Mouse (Mus musculus): ENCODE data around the gene Tmcc1. TPM values are rescaled to one million over a fixed set of nuclear protein-coding genes. Genes with fewer than 3 reads are reported as not detected.

Tmcc1 gene
- total and polyA plus RNA-seq, 2 experiments from 2014 or later, result 14.0 to 33.9 TPM

GRCm38 (mm10) chr6:116047896-116048295, 145.4 kb downstream of the Tmcc1 start:
- no peak overlapping the region for H3K9ac ChIP-seq (replicated peaks; ENCODE audit: low read length)
- H3K4me2 ChIP-seq (ENCODE audit: low read depth, low read length), result no peak overlapping the region
- WGBS, result 50% methylated on average over 1 of the region's 1 CpGs
- TF ChIP-seq CTCF (IDR thresholded peaks at IDR 0.05; ENCODE audit: low read depth), result no peak
- H3K27ac ChIP-seq, result no peak overlapping the region
- H3K4me3 ChIP-seq (ENCODE audit: low read length), result no peak overlapping the region
- ATAC-seq (no peak), DNase-seq (ENCODE audit: low spot score) (no peak)
- H3K27me3 ChIP-seq (ENCODE audit: insufficient read depth, low read length), result no peaks in the 10 kb centered on the region
- H3K36me3 ChIP-seq (ENCODE audit: insufficient read depth, low read length), result peaks cover 3% of the 10 kb centered on the region; the same call in 1 of the 2 replicates
- peaks cover 8% of the 10 kb centered on the region; the same call in 1 of the 2 replicates for H3K4me1 ChIP-seq (ENCODE audit: insufficient read depth, low read length)
- H3K9me3 ChIP-seq (ENCODE audit: low read length), result peaks cover under 1% of the 10 kb centered on the region; the same call in 1 of the 2 replicates

- TF ChIP-seq CTCF (IDR thresholded peaks at IDR 0.05; ENCODE audit: low read depth), result no peak
- Histone ChIP-seq H3K4me1 (ENCODE audit: insufficient read depth, low read length) (peaks cover 8% of the 10 kb centered on the region; the same call in 1 of the 2 replicates), H3K9ac (replicated peaks; ENCODE audit: low read length) (no peak overlapping the region), H3K9me3 (ENCODE audit: low read length) (peaks cover 4% of the 10 kb centered on the region; the same call in 1 of the 2 replicates), H3K4me2 (ENCODE audit: low read depth, low read length) (no peak overlapping the region), H3K27ac (no peak overlapping the region), H3K27me3 (ENCODE audit: insufficient read depth, low read length) (no peaks in the 10 kb centered on the region), H3K36me3 (ENCODE audit: insufficient read depth, low read length) (peaks cover 3% of the 10 kb centered on the region; the same call in 1 of the 2 replicates), H3K4me3 (ENCODE audit: low read length) (no peak overlapping the region)
- WGBS, result 53% methylated on average over 3 of the region's 3 CpGs
- no peak for ATAC-seq
- no peak for DNase-seq (ENCODE audit: low spot score)
Measured at GRCm38 (mm10) chr6:116047366-116047765, 145.9 kb downstream of the Tmcc1 start.

GRCm38 (mm10) chr6:116044039-116044438, 149.2 kb downstream of the Tmcc1 start:
- ATAC-seq (no peak), DNase-seq (ENCODE audit: low spot score) (no peak)
- Histone ChIP-seq H3K4me1 (ENCODE audit: insufficient read depth, low read length) (peaks cover 8% of the 10 kb centered on the region; the same call in 1 of the 2 replicates), H3K27ac (no peak overlapping the region), H3K4me2 (ENCODE audit: low read depth, low read length) (no peak overlapping the region), H3K27me3 (ENCODE audit: insufficient read depth, low read length) (no peaks in the 10 kb centered on the region), H3K4me3 (ENCODE audit: low read length) (no peak overlapping the region), H3K9me3 (ENCODE audit: low read length) (peaks cover 4% of the 10 kb centered on the region; the same call in 1 of the 2 replicates), H3K36me3 (ENCODE audit: insufficient read depth, low read length) (peaks cover 3% of the 10 kb centered on the region; the same call in 1 of the 2 replicates), H3K9ac (replicated peaks; ENCODE audit: low read length) (no peak overlapping the region)
- 52% methylated on average over 2 of the region's 2 CpGs for WGBS
- no peak for TF ChIP-seq CTCF (IDR thresholded peaks at IDR 0.05; ENCODE audit: low read depth)

GRCm38 (mm10) chr6:116038222-116038621, 155.1 kb downstream of the Tmcc1 start:
- no peak overlapping the region for H3K4me2 ChIP-seq (ENCODE audit: low read depth, low read length)
- H3K9me3 ChIP-seq (ENCODE audit: low read length), result peaks cover 4% of the 10 kb centered on the region; the same call in 1 of the 2 replicates
- no peak for ATAC-seq
- DNase-seq (ENCODE audit: low spot score), result no peak
- no peaks in the 10 kb centered on the region; the same call in 1 of the 2 replicates for H3K36me3 ChIP-seq (ENCODE audit: insufficient read depth, low read length)
- no peak overlapping the region for H3K4me3 ChIP-seq (ENCODE audit: low read length)
- WGBS, result 93% methylated on average over 2 of the region's 2 CpGs
- no peak overlapping the region for H3K9ac ChIP-seq (replicated peaks; ENCODE audit: low read length)
- no peaks in the 10 kb centered on the region for H3K4me1 ChIP-seq (ENCODE audit: insufficient read depth, low read length)
- no peak for TF ChIP-seq CTCF (IDR thresholded peaks at IDR 0.05; ENCODE audit: low read depth)
- no peaks in the 10 kb centered on the region for H3K27me3 ChIP-seq (ENCODE audit: insufficient read depth, low read length)
- no peak overlapping the region for H3K27ac ChIP-seq

DNA sequence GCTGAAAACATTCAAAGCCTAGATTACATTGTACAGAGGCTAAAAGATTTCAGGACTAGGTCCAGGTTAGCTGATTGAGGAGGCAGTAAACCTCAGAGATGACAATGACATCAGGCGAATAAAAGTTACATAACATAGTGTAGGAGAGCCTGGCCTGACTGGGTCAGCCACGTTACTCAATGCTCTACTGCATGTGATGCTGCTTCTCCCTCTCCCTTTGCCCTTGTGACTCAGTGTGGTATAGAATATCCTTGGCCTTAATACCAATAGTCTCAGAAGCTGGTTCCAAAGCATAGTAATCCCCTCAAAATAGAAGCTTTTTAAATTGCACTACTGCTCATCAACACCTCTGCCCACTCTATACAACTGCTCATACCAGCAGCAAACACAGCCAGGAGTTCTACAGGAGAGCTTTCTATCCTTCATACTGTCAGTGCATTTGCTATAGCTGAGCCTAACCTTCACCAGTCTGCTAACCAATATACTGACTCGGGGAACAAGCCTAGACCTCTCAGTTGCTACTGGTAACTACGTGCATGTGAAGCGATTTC, 155.9 kb downstream of the Tmcc1 start:
- H3K27ac ChIP-seq, result no peak overlapping the region
- H3K4me2 ChIP-seq (ENCODE audit: low read depth, low read length), result no peak overlapping the region
- no peaks in the 10 kb centered on the region for H3K27me3 ChIP-seq (ENCODE audit: insufficient read depth, low read length)
- TF ChIP-seq CTCF (IDR thresholded peaks at IDR 0.05; ENCODE audit: low read depth), result no peak
- DNase-seq (ENCODE audit: low spot score), result no peak
- H3K4me1 ChIP-seq (ENCODE audit: insufficient read depth, low read length), result no peaks in the 10 kb centered on the region
- H3K9ac ChIP-seq (replicated peaks; ENCODE audit: low read length), result no peak overlapping the region
- H3K36me3 ChIP-seq (ENCODE audit: insufficient read depth, low read length), result no peaks in the 10 kb centered on the region; the same call in 1 of the 2 replicates
- no peaks in the 10 kb centered on the region for H3K9me3 ChIP-seq (ENCODE audit: low read length)
- ATAC-seq, result no peak
- H3K4me3 ChIP-seq (ENCODE audit: low read length), result no peak overlapping the region
- 82% methylated on average over 5 of the region's 5 CpGs for WGBS

DNA sequence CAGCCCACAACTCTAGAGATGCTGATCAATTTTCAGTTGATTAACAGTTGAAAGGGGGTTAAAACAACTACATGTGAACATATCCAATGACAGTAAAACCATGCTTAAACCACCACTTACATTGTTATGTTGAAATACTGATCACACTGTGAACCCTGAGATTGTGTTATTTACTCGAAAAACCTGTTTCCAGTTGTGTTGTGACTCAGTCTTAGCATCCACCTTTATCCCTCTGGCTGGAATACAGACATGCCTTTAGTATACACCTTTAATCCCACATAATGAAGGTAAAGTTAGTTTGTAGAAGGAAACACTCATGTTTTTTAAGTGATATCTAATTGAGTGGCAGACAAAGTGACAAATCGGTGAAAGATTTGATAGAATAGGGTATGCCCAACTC, 156.7 kb downstream of the Tmcc1 start:
- ATAC-seq (no peak), DNase-seq (ENCODE audit: low spot score) (no peak)
- H3K4me1 ChIP-seq (ENCODE audit: insufficient read depth, low read length), result no peaks in the 10 kb centered on the region
- H3K4me2 ChIP-seq (ENCODE audit: low read depth, low read length), result no peak overlapping the region
- no peak for TF ChIP-seq CTCF (IDR thresholded peaks at IDR 0.05; ENCODE audit: low read depth)
- H3K27ac ChIP-seq, result no peak overlapping the region
- H3K36me3 ChIP-seq (ENCODE audit: insufficient read depth, low read length), result no peaks in the 10 kb centered on the region; the same call in 1 of the 2 replicates
- H3K27me3 ChIP-seq (ENCODE audit: insufficient read depth, low read length), result no peaks in the 10 kb centered on the region
- H3K9ac ChIP-seq (replicated peaks; ENCODE audit: low read length), result no peak overlapping the region
- WGBS, result 92% methylated on average over 2 of the region's 2 CpGs
- H3K4me3 ChIP-seq (ENCODE audit: low read length), result no peak overlapping the region
- no peaks in the 10 kb centered on the region for H3K9me3 ChIP-seq (ENCODE audit: low read length)

DNA sequence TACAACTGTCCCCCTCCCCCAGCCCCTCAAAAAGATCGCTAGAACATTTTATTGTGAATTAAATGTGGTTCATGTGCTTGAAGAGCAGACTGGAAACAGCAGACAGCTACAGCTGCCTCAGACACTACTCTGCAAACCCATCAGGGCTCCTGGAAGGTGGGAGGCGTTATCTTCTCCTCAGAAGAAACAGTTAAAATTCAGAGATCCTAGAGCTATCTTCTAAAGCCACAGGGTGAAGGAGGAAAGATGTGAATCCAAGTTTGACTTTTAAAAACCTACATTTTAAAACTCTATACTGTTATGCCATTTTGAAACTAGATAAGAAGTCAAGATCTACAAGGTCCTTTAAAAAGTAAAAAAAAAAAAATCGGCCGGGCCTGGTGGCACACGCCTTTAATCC, 162.2 kb downstream of the Tmcc1 start:
- Histone ChIP-seq H3K4me2 (ENCODE audit: low read depth, low read length) (no peak overlapping the region), H3K4me3 (ENCODE audit: low read length) (no peak overlapping the region), H3K9ac (replicated peaks; ENCODE audit: low read length) (no peak overlapping the region), H3K9me3 (ENCODE audit: low read length) (no peaks in the 10 kb centered on the region), H3K36me3 (ENCODE audit: insufficient read depth, low read length) (no peaks in the 10 kb centered on the region; the same call in 1 of the 2 replicates), H3K4me1 (ENCODE audit: insufficient read depth, low read length) (no peaks in the 10 kb centered on the region), H3K27me3 (ENCODE audit: insufficient read depth, low read length) (no peaks in the 10 kb centered on the region), H3K27ac (no peak overlapping the region)
- ATAC-seq (no peak), DNase-seq (ENCODE audit: low spot score) (no peak)
- no peak for TF ChIP-seq CTCF (IDR thresholded peaks at IDR 0.05; ENCODE audit: low read depth)
- 93% methylated on average over 5 of the region's 5 CpGs for WGBS

Data from hindbrain, postnatal 0 days (tissue).